Mouse (Mus musculus) intestine, embryonic 16.5 days (tissue): Measurements from ENCODE around the gene Olfr480. TPM values are rescaled to one million over a fixed set of nuclear protein-coding genes. Genes with fewer than 3 reads are reported as not detected.

Experiments
- ATAC-seq: fragments of 200-750 bp; cut with Nextera tagmentation; 2 replicates; pipeline ENCODE4 v1.8.0; 2017; ENCODE audit warnings: moderate TSS enrichment, moderate library complexity
- H3K27ac ChIP-seq: fragments of 300-500 bp; sonication (generic); 2 replicates; pipeline ENCODE4 v1.5.1; 2014; ENCODE audit warnings: mild to moderate bottlenecking, low read length
- H3K27me3 ChIP-seq: fragments of 300-500 bp; sonication (generic); replicated peaks from 2 replicates; pipeline ENCODE4 v1.6.1; 2014; ENCODE audit warnings: low read length, control low read depth, mixed read lengths; ENCODE audit not compliant: control insufficient read depth, insufficient read depth
- H3K36me3 ChIP-seq: fragments of 300-500 bp; sonication (generic); 2 replicates; pipeline ENCODE4 v1.6.1; 2014; ENCODE audit warnings: low read length, control low read depth; ENCODE audit not compliant: control insufficient read depth, insufficient read depth
- H3K4me1 ChIP-seq: fragments of 300-500 bp; sonication (generic); 2 replicates; pipeline ENCODE4 v1.6.1; 2014; ENCODE audit warnings: low read length, control low read depth, mixed read lengths; ENCODE audit not compliant: control insufficient read depth, insufficient read depth
- H3K4me2 ChIP-seq: fragments of 300-500 bp; sonication (generic); 2 replicates; pipeline ENCODE4 v1.6.1; 2014; ENCODE audit warnings: low read depth, low read length, control low read depth
- H3K4me3 ChIP-seq: fragments of 300-500 bp; sonication (generic); 2 replicates; pipeline ENCODE4 v1.5.1; 2014; ENCODE audit warnings: mild to moderate bottlenecking, low read length
- H3K9ac ChIP-seq: fragments of 300-500 bp; sonication (generic); 2 replicates; pipeline ENCODE4 v1.6.1; 2014; ENCODE audit warnings: low read depth, low read length
- H3K9me3 ChIP-seq: fragments of 300-500 bp; sonication (generic); 2 replicates; pipeline ENCODE4 v1.6.1; 2016; ENCODE audit warnings: low read length, control low read depth; ENCODE audit not compliant: control insufficient read depth
- WGBS: fragments of 180-500 bp; shearing (Covaris S2); extraction: QIAGEN DNeasy Blood & Tissue Kit; methylation state at CpG from one replicate; pipeline ENCODE4 v1.1.7; 2014; 5-methylcytosine and 5-hydroxymethylcytosine counted together
- polyA plus RNA-seq: library from polyadenylated mRNA; unstranded; fragments of >200 nt; fragmentation: Nextera tagmentation; extraction: Ambion mirVana; gene quantifications from 2 replicates; pipeline ENCODE4 v1.2.1, GENCODE M21; 2015

Olfr480 gene
- not detected in 2 replicates for polyA plus RNA-seq

DNA sequence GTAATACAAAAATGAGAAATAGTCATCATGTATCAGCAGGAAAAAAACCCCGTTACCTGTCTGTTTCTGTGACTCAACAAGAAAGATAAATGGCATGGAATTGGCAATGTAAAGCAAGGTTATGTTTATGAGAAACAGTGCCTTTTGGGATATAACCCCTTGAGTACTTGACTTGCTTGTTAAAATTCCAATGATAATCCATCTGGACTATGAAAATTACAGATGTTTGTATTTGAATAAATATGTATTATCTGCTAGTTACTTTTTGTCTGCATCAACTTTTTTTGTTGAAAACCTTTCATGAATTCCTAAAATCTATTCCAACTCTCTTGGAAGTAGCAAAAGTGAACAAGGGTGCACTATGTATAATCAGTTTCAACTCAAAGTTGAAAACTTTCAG, at the start of gene Olfr480:
TSS of gene Olfr480 (minus strand) at position 101 of the 400 bp plus-strand sequence.
- Histone ChIP-seq H3K4me3 (no peak within 1 kb of the TSS), H3K36me3 (no peaks in the 10 kb centered on the region), H3K27ac (no peak within 1 kb of the TSS), H3K27me3 (no peaks in the 10 kb centered on the region), H3K9me3 (no peaks in the 10 kb centered on the region), H3K4me2 (no peak within 1 kb of the TSS), H3K9ac (no peak within 1 kb of the TSS), H3K4me1 (no peaks in the 10 kb centered on the region)
- WGBS = 77% methylated on average over 1 of the region's 1 CpGs
- ATAC-seq = no peak

- no peak for ATAC-seq
- H3K4me3 ChIP-seq = no peak within 1 kb of the TSS
- no peak within 1 kb of the TSS for H3K27ac ChIP-seq
- H3K9ac ChIP-seq = no peak within 1 kb of the TSS
- 84% methylated on average over 1 of the region's 1 CpGs for WGBS
- H3K27me3 ChIP-seq = no peaks in the 10 kb centered on the region
- no peaks in the 10 kb centered on the region for H3K4me1 ChIP-seq
- H3K4me2 ChIP-seq = no peak within 1 kb of the TSS
- no peaks in the 10 kb centered on the region for H3K36me3 ChIP-seq
- H3K9me3 ChIP-seq = no peaks in the 10 kb centered on the region
Observed at GRCm38 (mm10) chr7:108100549-108100948, 33.4 kb upstream of the Olfr480 start, which contains the start of gene Olfr483. Olfr483 (plus strand) TSS chr7:108100849.

DNA sequence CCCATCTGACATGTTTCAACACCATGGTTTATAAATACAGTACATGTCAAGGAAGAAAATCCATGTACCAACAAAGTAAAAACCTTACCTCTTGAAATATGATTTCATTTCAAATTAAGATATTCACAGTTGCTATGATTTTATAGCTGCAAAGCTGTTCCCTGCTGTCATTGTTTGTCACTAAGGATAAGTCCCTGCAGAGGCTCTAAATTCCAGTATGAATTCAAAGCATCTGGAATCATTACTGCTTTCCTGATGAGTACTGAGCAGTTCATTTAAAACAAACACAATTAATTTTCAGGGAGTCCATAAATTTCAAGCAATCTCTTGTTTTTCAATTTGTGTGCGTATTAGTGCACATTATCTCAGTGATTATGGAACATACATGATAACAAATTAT, 30.3 kb upstream of the Olfr480 start, which contains the start of gene Olfr482:
TSS of gene Olfr482 (minus strand) at position 101 of the 400 bp plus-strand sequence.
- H3K4me1 ChIP-seq = no peaks in the 10 kb centered on the region
- WGBS = 72% methylated on average over 1 of the region's 1 CpGs
- ATAC-seq = no peak

DNA sequence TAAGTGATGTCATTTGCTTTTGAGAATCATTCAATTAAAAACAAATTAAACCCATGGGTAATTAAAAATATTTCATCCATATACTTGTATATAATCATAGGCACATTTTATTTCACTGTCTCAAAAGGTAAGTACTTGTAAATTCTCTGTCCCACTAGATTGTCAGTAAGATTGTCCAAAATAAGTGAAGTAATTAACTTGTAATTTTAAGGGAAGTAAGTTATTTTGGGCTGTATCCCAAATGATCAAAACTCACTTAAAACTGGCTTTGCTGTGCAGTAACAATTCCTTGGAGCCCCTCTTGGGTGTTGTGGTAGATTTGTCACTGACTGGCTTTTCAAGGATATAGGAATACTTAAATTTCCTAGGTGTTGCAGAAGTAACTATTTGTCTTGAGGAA, 12.4 kb upstream of the Olfr480 start, which contains the start of gene Olfr481:
TSS of gene Olfr481 (plus strand) at position 301 of the 400 bp plus-strand sequence.
- no peak for ATAC-seq
- H3K4me3 ChIP-seq = no peak within 1 kb of the TSS
- no peaks in the 10 kb centered on the region for H3K9me3 ChIP-seq
- H3K9ac ChIP-seq = no peak within 1 kb of the TSS
- H3K4me2 ChIP-seq = no peak within 1 kb of the TSS
- H3K36me3 ChIP-seq = no peaks in the 10 kb centered on the region
- no peaks in the 10 kb centered on the region for H3K27me3 ChIP-seq
- no peak within 1 kb of the TSS for H3K27ac ChIP-seq
- H3K4me1 ChIP-seq = no peaks in the 10 kb centered on the region

More for the DNA sequence above, 30.3 kb upstream of the Olfr480 start, which contains the start of gene Olfr482:
- H3K36me3 ChIP-seq = no peaks in the 10 kb centered on the region
- H3K27me3 ChIP-seq = no peaks in the 10 kb centered on the region
- H3K9ac ChIP-seq = no peak within 1 kb of the TSS
- no peak within 1 kb of the TSS for H3K4me3 ChIP-seq
- H3K4me2 ChIP-seq = no peak within 1 kb of the TSS
- H3K9me3 ChIP-seq = no peaks in the 10 kb centered on the region
- no peak within 1 kb of the TSS for H3K27ac ChIP-seq

- no peak within 1 kb of the TSS for H3K9ac ChIP-seq
- H3K27me3 ChIP-seq = no peaks in the 10 kb centered on the region
- H3K4me2 ChIP-seq = no peak within 1 kb of the TSS
- 93% methylated on average over 2 of the region's 2 CpGs for whole genome bisulfite sequencing
- H3K36me3 ChIP-seq = no peaks in the 10 kb centered on the region
- H3K4me1 ChIP-seq = no peaks in the 10 kb centered on the region
- ATAC-seq = no peak
- no peaks in the 10 kb centered on the region for H3K9me3 ChIP-seq
- no peak within 1 kb of the TSS for H3K4me3 ChIP-seq
- H3K27ac ChIP-seq = no peak within 1 kb of the TSS
Observed at GRCm38 (mm10) chr7:108050393-108050792, 16.8 kb downstream of the Olfr480 start, which contains the start of gene Olfr479. Olfr479 (plus strand) TSS chr7:108050693.

DNA sequence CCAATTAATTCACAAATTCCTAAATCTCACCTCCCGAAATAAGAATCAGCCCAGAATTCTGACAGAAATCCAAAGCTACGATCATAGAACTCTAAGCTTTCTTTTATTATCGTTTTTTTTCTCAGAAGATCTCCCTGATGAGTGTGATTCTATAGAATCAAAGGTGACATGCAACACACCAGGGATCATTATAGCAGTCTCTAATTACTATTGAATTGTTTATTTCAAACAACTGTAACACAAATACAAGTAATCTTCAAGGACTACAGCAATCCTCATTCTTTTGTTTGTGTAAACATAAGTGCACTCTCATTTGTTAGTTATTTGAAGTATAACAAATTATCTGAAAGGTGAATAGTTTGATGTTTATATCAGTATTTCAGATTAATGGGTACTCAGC, 33.3 kb downstream of the Olfr480 start, which contains the start of gene Olfr478:
TSS of gene Olfr478 (minus strand) at position 101 of the 400 bp plus-strand sequence.
- no peaks in the 10 kb centered on the region for H3K36me3 ChIP-seq
- H3K4me2 ChIP-seq = no peak within 1 kb of the TSS
- no peaks in the 10 kb centered on the region for H3K27me3 ChIP-seq
- no peak for ATAC-seq
- no peak within 1 kb of the TSS for H3K9ac ChIP-seq
- no peaks in the 10 kb centered on the region for H3K4me1 ChIP-seq
- no peak within 1 kb of the TSS for H3K4me3 ChIP-seq
- H3K9me3 ChIP-seq = no peaks in the 10 kb centered on the region
- H3K27ac ChIP-seq = no peak within 1 kb of the TSS
- WGBS = 81% methylated on average over 3 of the region's 3 CpGs

Other genes starting within 250 kb of the Olfr480 start
- gene Olfr469, start 241.8 kb downstream of the Olfr480 start, polyA plus RNA-seq = not detected in 2 replicates
- not detected in 2 replicates for gene Olfr470, start 219.9 kb downstream of the Olfr480 start, polyA plus RNA-seq
- not detected in 2 replicates for gene Olfr472, start 169.4 kb downstream of the Olfr480 start, polyA plus RNA-seq
- not detected in 2 replicates for gene Olfr473, start 136.9 kb downstream of the Olfr480 start, polyA plus RNA-seq
- not detected in 2 replicates for gene Olfr474, start 112.7 kb downstream of the Olfr480 start, polyA plus RNA-seq
- gene Olfr476, start 102.5 kb downstream of the Olfr480 start, polyA plus RNA-seq = not detected in 2 replicates
- gene Olfr477, start 80.7 kb downstream of the Olfr480 start, polyA plus RNA-seq = not detected in 2 replicates
- gene Olfr478, start 33.4 kb downstream of the Olfr480 start, polyA plus RNA-seq = not detected in 2 replicates
- gene Olfr479, start 16.7 kb downstream of the Olfr480 start, polyA plus RNA-seq = not detected in 2 replicates
- not detected in 2 replicates for gene Olfr481, start 12.5 kb upstream of the Olfr480 start, polyA plus RNA-seq
- gene Olfr482, start 30.2 kb upstream of the Olfr480 start, polyA plus RNA-seq = 0.06 TPM in 1 of 2 replicates, not detected in the other
- not detected in 2 replicates for gene Olfr483, start 33.5 kb upstream of the Olfr480 start, polyA plus RNA-seq
- gene Olfr484, start 60.1 kb upstream of the Olfr480 start, polyA plus RNA-seq = not detected in 2 replicates
- not detected in 2 replicates for gene Olfr485, start 92.5 kb upstream of the Olfr480 start, polyA plus RNA-seq
- gene Olfr486, start 105.4 kb upstream of the Olfr480 start, polyA plus RNA-seq = not detected in 2 replicates
- gene Olfr487, start 147.3 kb upstream of the Olfr480 start, polyA plus RNA-seq = not detected in 2 replicates
- not detected in 2 replicates for gene Olfr488, start 191.0 kb upstream of the Olfr480 start, polyA plus RNA-seq
- gene Olfr490, start 221.6 kb upstream of the Olfr480 start, polyA plus RNA-seq = not detected in 2 replicates
- gene Olfr491, start 246.1 kb upstream of the Olfr480 start, polyA plus RNA-seq = not detected in 2 replicates